Mouse (Mus musculus) heart, postnatal 0 days (tissue): Measurements from ENCODE around the gene Gm44973.

ENCODE experiments used
- CTCF ChIP-seq: IDR thresholded peaks from 2 replicates; pipeline ENCODE4 v1.5.1; 2016; ENCODE audit warnings: antibody characterized with exemption, control low read depth, low read depth
- EP300 ChIP-seq: IDR thresholded peaks from 2 replicates; pipeline ENCODE4 v1.6.1; 2016; ENCODE audit warnings: antibody characterized with exemption, low read depth

DNA sequence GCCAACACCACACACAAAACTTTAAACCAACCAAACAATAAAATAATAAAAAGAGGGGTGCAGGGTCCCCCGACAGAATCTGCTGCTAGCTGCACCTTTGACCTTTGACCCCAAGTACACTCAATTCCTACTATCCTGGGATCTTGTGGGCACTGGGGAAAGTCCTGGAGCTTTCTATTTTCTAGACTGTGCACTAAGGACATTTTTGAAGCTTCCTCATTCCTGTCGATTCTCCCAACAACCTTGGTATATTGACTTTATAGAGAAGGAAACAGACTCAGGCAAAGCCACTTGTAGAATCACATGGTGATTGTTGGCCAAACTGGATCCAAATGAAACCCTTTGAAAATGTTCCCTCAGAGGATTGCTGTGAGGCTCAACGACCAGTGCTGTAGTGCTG lies 761 bp downstream of the Gm44973 start:
- TF ChIP-seq CTCF (no peak), EP300 (no peak)
